ENCODE assay signal across 24 mouse cellular contexts in the genomic region with DNA sequence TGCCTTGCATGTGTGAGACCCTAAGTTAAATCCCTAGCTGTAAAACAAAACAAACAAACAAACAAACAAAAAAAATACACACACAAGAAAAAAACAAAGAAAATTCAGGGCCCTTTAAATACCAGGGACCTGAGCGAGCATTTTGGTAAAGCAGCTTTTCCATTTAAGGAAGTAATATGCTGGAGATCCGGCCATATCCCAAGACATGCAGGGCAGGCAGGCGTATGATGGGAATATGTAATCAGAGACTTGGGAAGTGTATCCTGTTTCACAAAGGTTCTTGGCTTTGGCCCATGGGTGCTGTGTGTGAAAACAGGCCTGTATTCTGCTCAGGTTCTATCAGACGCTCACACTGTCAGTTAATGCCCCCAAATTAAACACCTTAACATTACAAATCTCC. TPM values are rescaled to one million over a fixed set of nuclear protein-coding genes. Genes with fewer than 3 reads are reported as not detected.
A peak's percentile ranks its signal among the peaks of the same experiment; 100 is the strongest.
DNase-seq lines count a peak whose midpoint lies in the region; ATAC-seq and TF ChIP-seq lines count a peak whose summit lies in the region.
"Had no signal": no experiment of that assay in that cellular context is flagged by ENCODE, and none has a peak within 500 bp of the region (broad histone marks: within the 10 kb centered on the region; RNA-seq: fewer than 3 reads in every experiment).

No protein-coding gene starts in this region.

- H3K9ac ChIP-seq in intestine, postnatal 0 days (ENCODE audit: low read depth, low read length), result no peak overlapping the region
- no peak overlapping the region for H3K9ac ChIP-seq in intestine, embryonic 16.5 days (ENCODE audit: low read depth, low read length)
- H3K9ac ChIP-seq in limb, embryonic 13.5 days, result no peak overlapping the region
- H3K9ac ChIP-seq: embryonic facial prominence, embryonic 12.5 days; embryonic facial prominence, embryonic 15.5 days; forebrain, postnatal 0 days; hindbrain, embryonic 12.5 days; hindbrain, embryonic 15.5 days had no signal

- no peak for ATAC-seq in intestine, postnatal 0 days
- ATAC-seq in intestine, embryonic 16.5 days, result no peak
- no peak for ATAC-seq in limb, embryonic 13.5 days (ENCODE audit: low FRiP score, low read depth)
- ATAC-seq: forebrain, embryonic 14.5 days; forebrain, postnatal 0 days had no signal

- H3K27ac ChIP-seq in intestine, postnatal 0 days (ENCODE audit: low read depth, low read length), result no peak overlapping the region
- no peak overlapping the region for H3K27ac ChIP-seq in intestine, embryonic 16.5 days (ENCODE audit: low read length)
- 0 out of 2 replicates have a peak overlapping the region, but pooled peaks have one; percentile 28 for H3K27ac ChIP-seq in limb, embryonic 13.5 days
- no peak overlapping the region for H3K27ac ChIP-seq in limb, embryonic 10.5 days
- 0 out of 2 replicates have a peak overlapping the region, but pooled peaks have one; percentile 28 for H3K27ac ChIP-seq in thymus, adult 2 months (ENCODE audit: control insufficient read depth, insufficient read depth, low read length)
- peak overlapping the region; percentile 3; the same call in 1 of the 2 replicates for H3K27ac ChIP-seq in small intestine, adult 2 months (ENCODE audit: insufficient read depth, low read depth, low read length)
- H3K27ac ChIP-seq: embryonic facial prominence, embryonic 12.5 days; embryonic facial prominence, embryonic 15.5 days; hindbrain, embryonic 12.5 days; hindbrain, embryonic 15.5 days had no signal

- no peak overlapping the region for H3K4me3 ChIP-seq in intestine, postnatal 0 days (ENCODE audit: low read depth, low read length)
- H3K4me3 ChIP-seq in intestine, embryonic 16.5 days (ENCODE audit: low read length), result no peak overlapping the region
- no peak overlapping the region for H3K4me3 ChIP-seq in limb, embryonic 13.5 days
- no peak overlapping the region for H3K4me3 ChIP-seq in limb, embryonic 10.5 days
- H3K4me3 ChIP-seq in thymus, adult 2 months (ENCODE audit: control insufficient read depth, insufficient read depth, low read length), result no peak overlapping the region
- peak overlapping the region; percentile 12; the same call in 1 of the 2 replicates for H3K4me3 ChIP-seq in small intestine, adult 2 months (ENCODE audit: low read depth, low read length)
- H3K4me3 ChIP-seq: embryonic facial prominence, embryonic 12.5 days; embryonic facial prominence, embryonic 15.5 days; hindbrain, embryonic 12.5 days; hindbrain, embryonic 15.5 days had no signal

- no peaks in the 10 kb centered on the region for H3K9me3 ChIP-seq in intestine, postnatal 0 days (ENCODE audit: control insufficient read depth)
- H3K9me3 ChIP-seq in intestine, embryonic 16.5 days (ENCODE audit: control insufficient read depth, low read length), result no peaks in the 10 kb centered on the region
- H3K9me3 ChIP-seq in limb, embryonic 13.5 days, result no peaks in the 10 kb centered on the region
- no peaks in the 10 kb centered on the region for H3K9me3 ChIP-seq in limb, embryonic 10.5 days (replicated peaks)
- H3K9me3 ChIP-seq: embryonic facial prominence, embryonic 12.5 days; embryonic facial prominence, embryonic 15.5 days; G1E; hindbrain, embryonic 12.5 days; hindbrain, embryonic 15.5 days had no signal

- DNase-seq in limb, embryonic 10.5 days (ENCODE audit: low spot score), result no peak
- no peak for DNase-seq in thymus, adult 2 months
- no peak for DNase-seq in thymus, postnatal 4 days
- no peak for DNase-seq in cerebellum, adult 8-10 months
- DNase-seq: adrenal gland, adult 2 months; adrenal gland, postnatal 14 days; B cell, adult 2 months; cerebellum, adult 18-20 months; cerebellum, adult 9-11 months; cerebellum, postnatal 25 days; forebrain, postnatal 0 days; gastrocnemius, postnatal 14 days; heart, adult 11 months had no signal

- no peak for TF ChIP-seq CTCF in intestine, postnatal 0 days (IDR thresholded peaks at IDR 0.05; ENCODE audit: low read depth)
- no peak for TF ChIP-seq CTCF in thymus, adult 2 months (IDR thresholded peaks at IDR 0.05; ENCODE audit: borderline replicate concordance, control insufficient read depth, extremely low read depth, insufficient read depth, low read length, poor library complexity)
- no peak for TF ChIP-seq CTCF in small intestine, adult 2 months (IDR thresholded peaks at IDR 0.05; ENCODE audit: extremely low read depth, insufficient read length, insufficient replicate concordance, low read depth, low read length)

- WGBS in intestine, postnatal 0 days, result 59% methylated on average over 4 of the region's 4 CpGs
- WGBS in intestine, embryonic 16.5 days, result 69% methylated on average over 4 of the region's 4 CpGs
- 80% methylated on average over 4 of the region's 4 CpGs for WGBS in limb, embryonic 13.5 days
- WGBS in limb, embryonic 10.5 days, result 87% methylated on average over 4 of the region's 4 CpGs
- WGBS in thymus, adult 2 months, result 91% methylated on average over 4 of the region's 4 CpGs
- 39% methylated on average over 4 of the region's 4 CpGs for WGBS in small intestine, adult 2 months

- no peaks in the 10 kb centered on the region for H3K27me3 ChIP-seq in intestine, postnatal 0 days (replicated peaks; ENCODE audit: control insufficient read depth, insufficient read depth, low read length)
- H3K27me3 ChIP-seq in intestine, embryonic 16.5 days (replicated peaks; ENCODE audit: control insufficient read depth, insufficient read depth, low read length), result no peaks in the 10 kb centered on the region
- H3K27me3 ChIP-seq in limb, embryonic 13.5 days, result peaks cover 26% of the 10 kb centered on the region
- H3K27me3 ChIP-seq in limb, embryonic 10.5 days (ENCODE audit: low read depth, poor library complexity, severe bottlenecking), result peaks cover 35% of the 10 kb centered on the region
- H3K27me3 ChIP-seq in thymus, adult 2 months (ENCODE audit: control insufficient read depth, insufficient read depth, low read length), result no peaks in the 10 kb centered on the region
- H3K27me3 ChIP-seq in small intestine, adult 2 months (ENCODE audit: control insufficient read depth, insufficient read depth, low read length), result no peaks in the 10 kb centered on the region

- H3K36me3 ChIP-seq in intestine, postnatal 0 days (ENCODE audit: control insufficient read depth, insufficient read depth), result no peaks in the 10 kb centered on the region
- H3K36me3 ChIP-seq in intestine, embryonic 16.5 days (ENCODE audit: control insufficient read depth, insufficient read depth, low read length), result no peaks in the 10 kb centered on the region
- H3K36me3 ChIP-seq in limb, embryonic 13.5 days, result no peaks in the 10 kb centered on the region
- H3K36me3 ChIP-seq in limb, embryonic 10.5 days, result no peaks in the 10 kb centered on the region
- peaks cover 4% of the 10 kb centered on the region; the same call in 1 of the 2 replicates for H3K36me3 ChIP-seq in thymus, adult 2 months (ENCODE audit: control insufficient read depth, insufficient read depth, low read length)
- peaks cover 32% of the 10 kb centered on the region for H3K36me3 ChIP-seq in small intestine, adult 2 months (ENCODE audit: control insufficient read depth, insufficient read depth, low read length)
- H3K36me3 ChIP-seq: embryonic facial prominence, embryonic 12.5 days; embryonic facial prominence, embryonic 15.5 days; hindbrain, embryonic 12.5 days; hindbrain, embryonic 15.5 days had no signal

- peak overlapping the region; percentile 37; the same call in 1 of the 2 replicates for H3K4me2 ChIP-seq in intestine, postnatal 0 days (replicated peaks; ENCODE audit: low read depth)
- H3K4me2 ChIP-seq in intestine, embryonic 16.5 days (ENCODE audit: low read depth, low read length), result no peak overlapping the region
- no peak overlapping the region for H3K4me2 ChIP-seq in limb, embryonic 13.5 days (replicated peaks)
- H3K4me2 ChIP-seq: embryonic facial prominence, embryonic 12.5 days; embryonic facial prominence, embryonic 15.5 days; heart, embryonic 11.5 days; hindbrain, embryonic 12.5 days; hindbrain, embryonic 15.5 days had no signal

- H3K4me1 ChIP-seq in intestine, postnatal 0 days (replicated peaks; ENCODE audit: control insufficient read depth, insufficient read depth, low read length), result peaks cover 7% of the 10 kb centered on the region; the same call in 1 of the 2 replicates
- peaks cover 42% of the 10 kb centered on the region for H3K4me1 ChIP-seq in intestine, embryonic 16.5 days (ENCODE audit: control insufficient read depth, insufficient read depth, low read length)
- peaks cover 46% of the 10 kb centered on the region for H3K4me1 ChIP-seq in limb, embryonic 13.5 days
- H3K4me1 ChIP-seq in limb, embryonic 10.5 days, result peaks cover 42% of the 10 kb centered on the region
- peaks cover 31% of the 10 kb centered on the region for H3K4me1 ChIP-seq in thymus, adult 2 months (replicated peaks; ENCODE audit: control insufficient read depth, insufficient read depth, low read length)
- peaks cover 27% of the 10 kb centered on the region; the same call in 1 of the 2 replicates for H3K4me1 ChIP-seq in small intestine, adult 2 months (ENCODE audit: control insufficient read depth, insufficient read depth, insufficient read length, low read length)

- TF ChIP-seq POLR2A in thymus, adult 2 months (IDR thresholded peaks at IDR 0.05; ENCODE audit: control insufficient read depth, extremely low read depth, insufficient read depth, low read length, poor library complexity), result no peak
- no peak for TF ChIP-seq POLR2A in small intestine, adult 2 months (IDR thresholded peaks at IDR 0.05; ENCODE audit: low read depth, low read length)

RNA-seq across cellular contexts. Expression of gene Spint2, which starts 4.2 kb away (rescaled TPM):
- 685 and 722 TPM in 2 replicates for polyA plus RNA-seq in intestine, postnatal 0 days (2015; fragmentation: Nextera tagmentation; extraction: Ambion mirVana)
- 626 and 672 TPM in 2 replicates for polyA plus RNA-seq in intestine, embryonic 16.5 days (2015; fragmentation: Nextera tagmentation; extraction: Ambion mirVana)
- polyA plus RNA-seq in limb, embryonic 13.5 days (2015; fragmentation: Nextera tagmentation; extraction: Ambion mirVana), result 110 and 112 TPM in 2 replicates
- polyA plus RNA-seq in limb, embryonic 10.5 days (2016; fragmentation: Nextera tagmentation; extraction: Ambion mirVana), result 58.8 and 71.8 TPM in 2 replicates
- 426 and 460 TPM in 2 replicates for polyA plus RNA-seq in thymus, adult 2 months (2012; rRNA removed)
- polyA plus RNA-seq in small intestine, adult 2 months (2012; rRNA removed), result 663 and 1,754 TPM in 2 replicates

RNA-seq across cellular contexts. Expression of gene Ppp1r14a, which starts 11.6 kb away (rescaled TPM):
- polyA plus RNA-seq in intestine, postnatal 0 days (2015; fragmentation: Nextera tagmentation; extraction: Ambion mirVana), result 35.2 and 37.0 TPM in 2 replicates
- polyA plus RNA-seq in intestine, embryonic 16.5 days (2015; fragmentation: Nextera tagmentation; extraction: Ambion mirVana), result 40.8 and 45.2 TPM in 2 replicates
- 5.8 and 7.5 TPM in 2 replicates for polyA plus RNA-seq in limb, embryonic 13.5 days (2015; fragmentation: Nextera tagmentation; extraction: Ambion mirVana)
- 5.4 and 6.1 TPM in 2 replicates for polyA plus RNA-seq in limb, embryonic 10.5 days (2016; fragmentation: Nextera tagmentation; extraction: Ambion mirVana)
- polyA plus RNA-seq in thymus, adult 2 months (2012; rRNA removed), result 5.4 and 5.8 TPM in 2 replicates
- polyA plus RNA-seq in small intestine, adult 2 months (2012; rRNA removed), result 34.1 and 57.4 TPM in 2 replicates

RNA-seq across cellular contexts. Expression of gene Dpf1, which starts 26.2 kb away (rescaled TPM):
- 1.7 TPM in 2 replicates for polyA plus RNA-seq in intestine, postnatal 0 days (2015; fragmentation: Nextera tagmentation; extraction: Ambion mirVana)
- polyA plus RNA-seq in intestine, embryonic 16.5 days (2015; fragmentation: Nextera tagmentation; extraction: Ambion mirVana), result 6.2 and 6.8 TPM in 2 replicates
- 21.6 and 21.9 TPM in 2 replicates for polyA plus RNA-seq in limb, embryonic 13.5 days (2015; fragmentation: Nextera tagmentation; extraction: Ambion mirVana)
- 24.0 and 32.9 TPM in 2 replicates for polyA plus RNA-seq in limb, embryonic 10.5 days (2016; fragmentation: Nextera tagmentation; extraction: Ambion mirVana)
- polyA plus RNA-seq in thymus, adult 2 months (2012; rRNA removed), result 1.6 and 1.8 TPM in 2 replicates
- polyA plus RNA-seq in small intestine, adult 2 months (2012; rRNA removed), result 0.47 and 0.53 TPM in 2 replicates

RNA-seq across cellular contexts. Expression of gene 2200002D01Rik, which starts 29.2 kb away (rescaled TPM):
- 836 and 862 TPM in 2 replicates for polyA plus RNA-seq in intestine, postnatal 0 days (2015; fragmentation: Nextera tagmentation; extraction: Ambion mirVana)
- 261 and 264 TPM in 2 replicates for polyA plus RNA-seq in intestine, embryonic 16.5 days (2015; fragmentation: Nextera tagmentation; extraction: Ambion mirVana)
- 1.7 and 2.0 TPM in 2 replicates for polyA plus RNA-seq in limb, embryonic 13.5 days (2015; fragmentation: Nextera tagmentation; extraction: Ambion mirVana)
- polyA plus RNA-seq in limb, embryonic 10.5 days (2016; fragmentation: Nextera tagmentation; extraction: Ambion mirVana), result 2.6 and 3.4 TPM in 2 replicates
- polyA plus RNA-seq in thymus, adult 2 months (2012; rRNA removed), result 3.6 and 3.7 TPM in 2 replicates
- 287 and 852 TPM in 2 replicates for polyA plus RNA-seq in small intestine, adult 2 months (2012; rRNA removed)
- polyA plus RNA-seq: G1E had no signal

RNA-seq across cellular contexts. Expression of gene Yif1b, which starts 39.4 kb away (rescaled TPM):
- polyA plus RNA-seq in intestine, postnatal 0 days (2015; fragmentation: Nextera tagmentation; extraction: Ambion mirVana), result 40.6 and 41.7 TPM in 2 replicates
- polyA plus RNA-seq in intestine, embryonic 16.5 days (2015; fragmentation: Nextera tagmentation; extraction: Ambion mirVana), result 83.1 and 83.7 TPM in 2 replicates
- 123 and 124 TPM in 2 replicates for polyA plus RNA-seq in limb, embryonic 13.5 days (2015; fragmentation: Nextera tagmentation; extraction: Ambion mirVana)
- 99.8 and 103 TPM in 2 replicates for polyA plus RNA-seq in limb, embryonic 10.5 days (2016; fragmentation: Nextera tagmentation; extraction: Ambion mirVana)
- polyA plus RNA-seq in thymus, adult 2 months (2012; rRNA removed), result 143 and 146 TPM in 2 replicates
- 41.8 and 49.8 TPM in 2 replicates for polyA plus RNA-seq in small intestine, adult 2 months (2012; rRNA removed)

Comparison
In these comparisons a context has a peak if more than half of its experiments do, and no peak if none do; other contexts are left out.
1. H3K27ac ChIP-seq: peak in limb, embryonic 13.5 days (single experiment), thymus, adult 2 months (single experiment) and small intestine, adult 2 months (single experiment); none in intestine, postnatal 0 days (single experiment), intestine, embryonic 16.5 days (single experiment) and limb, embryonic 10.5 days (single experiment).